Mouse (Mus musculus) CD4-positive naive resting alpha-beta T cell, adult 76 days (primary cell): ENCODE data around the gene Krtap28-10. TPM values are rescaled to one million over a fixed set of nuclear protein-coding genes. Genes with fewer than 3 reads are reported as not detected.

Experiments
- total RNA-seq: library from RNA; stranded (reverse); gene quantifications from one replicate; pipeline ENCODE4 v1.2.4, GENCODE M21; 2023

Krtap28-10 gene
- not detected for total RNA-seq

DNA sequence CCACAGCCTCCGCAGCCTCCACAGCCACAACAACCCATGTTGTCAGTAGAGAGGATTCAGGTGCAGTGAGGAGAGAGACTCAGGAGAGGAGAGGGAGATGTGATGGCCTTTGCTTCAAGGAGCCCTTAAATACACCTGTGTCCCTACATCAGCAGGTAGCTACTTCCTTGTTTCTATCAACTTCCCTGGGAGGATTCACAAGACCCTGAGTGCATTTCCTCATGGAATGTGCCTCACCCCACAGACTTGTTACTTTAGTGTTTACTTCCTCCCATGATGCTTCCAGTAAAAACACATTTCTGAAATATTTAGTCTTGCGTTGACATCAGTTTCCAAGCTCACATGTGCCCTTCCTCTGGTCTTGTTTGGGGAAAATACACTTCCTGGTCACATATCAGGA is at the start of gene Krtap28-10:
Krtap28-10 (minus strand) TSS at position 101 of the 400 bp plus-strand sequence.

DNA sequence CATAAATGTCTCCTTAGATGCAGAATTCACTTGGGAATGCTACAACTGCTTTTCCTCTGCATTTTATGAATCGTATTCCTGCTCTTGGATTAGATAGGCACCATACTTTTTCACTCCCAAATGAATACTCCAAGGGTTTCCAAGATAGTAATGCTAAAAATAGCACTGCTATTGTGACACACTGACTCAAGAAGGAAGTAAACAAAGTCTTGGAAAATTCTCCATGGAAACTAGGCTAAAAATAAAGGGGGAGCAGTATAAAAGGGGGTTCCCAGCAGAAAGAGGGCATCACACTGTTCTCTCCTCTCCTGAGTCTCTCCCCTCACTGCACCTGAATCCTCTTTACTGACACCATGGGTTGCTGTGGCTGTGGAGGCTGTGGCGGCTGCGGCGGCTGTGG is 18.4 kb upstream of the Krtap28-10 start, which contains the start of gene Krtap28-13:
Krtap28-13 (plus strand) TSS at position 288 of the 400 bp plus-strand sequence.

DNA sequence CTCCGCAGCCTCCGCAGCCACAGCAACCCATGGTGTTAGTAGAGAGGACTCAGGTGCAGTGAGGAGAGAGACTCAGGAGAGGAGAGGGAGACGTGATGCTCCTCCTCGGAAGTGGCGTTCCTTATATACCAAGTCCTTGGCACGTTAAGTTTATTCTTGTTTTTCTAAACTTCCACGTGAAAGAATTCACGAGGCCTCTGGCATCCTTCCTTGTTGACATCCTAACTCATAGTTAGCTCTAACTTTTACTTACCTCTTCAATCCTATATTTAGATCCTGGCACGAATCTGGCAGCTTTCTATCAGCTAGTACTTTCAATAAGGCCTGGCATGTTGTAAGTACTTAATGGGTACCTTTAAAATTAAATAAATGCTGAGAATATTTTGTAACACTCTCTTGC is 17.0 kb upstream of the Krtap28-10 start, which contains the start of gene A030005K14Rik:
A030005K14Rik (minus strand) TSS at position 101 of the 400 bp plus-strand sequence.

DNA sequence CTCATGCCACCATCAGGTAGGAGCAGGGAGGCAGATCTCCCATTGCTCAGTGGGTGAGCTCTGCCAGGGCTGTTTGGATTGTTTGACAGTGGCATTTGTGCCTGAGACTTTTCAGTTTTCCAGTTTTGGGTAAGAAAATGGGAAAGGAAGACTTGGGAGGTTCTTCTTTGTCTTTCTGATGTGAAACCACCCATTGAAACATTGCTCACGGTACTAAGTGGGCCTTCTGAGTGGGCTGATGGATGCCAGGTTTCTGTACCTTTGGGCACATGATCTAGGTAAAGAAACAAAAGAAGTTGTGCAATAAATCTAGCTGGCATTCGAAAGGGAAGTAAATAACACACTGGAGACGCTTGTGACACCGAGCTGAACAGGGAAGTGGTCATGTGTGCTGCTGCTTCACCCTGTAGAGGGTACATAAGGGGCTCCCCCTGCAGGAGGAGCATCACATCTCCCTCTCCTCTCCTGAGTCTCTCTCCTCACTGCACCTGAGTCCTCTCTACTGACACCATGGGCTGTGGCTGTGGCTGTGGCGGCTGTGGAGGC is 2.7 kb upstream of the Krtap28-10 start, which contains the start of gene Gm47969:
Gm47969 (plus strand) TSS at position 51 of the 546 bp plus-strand sequence.

DNA sequence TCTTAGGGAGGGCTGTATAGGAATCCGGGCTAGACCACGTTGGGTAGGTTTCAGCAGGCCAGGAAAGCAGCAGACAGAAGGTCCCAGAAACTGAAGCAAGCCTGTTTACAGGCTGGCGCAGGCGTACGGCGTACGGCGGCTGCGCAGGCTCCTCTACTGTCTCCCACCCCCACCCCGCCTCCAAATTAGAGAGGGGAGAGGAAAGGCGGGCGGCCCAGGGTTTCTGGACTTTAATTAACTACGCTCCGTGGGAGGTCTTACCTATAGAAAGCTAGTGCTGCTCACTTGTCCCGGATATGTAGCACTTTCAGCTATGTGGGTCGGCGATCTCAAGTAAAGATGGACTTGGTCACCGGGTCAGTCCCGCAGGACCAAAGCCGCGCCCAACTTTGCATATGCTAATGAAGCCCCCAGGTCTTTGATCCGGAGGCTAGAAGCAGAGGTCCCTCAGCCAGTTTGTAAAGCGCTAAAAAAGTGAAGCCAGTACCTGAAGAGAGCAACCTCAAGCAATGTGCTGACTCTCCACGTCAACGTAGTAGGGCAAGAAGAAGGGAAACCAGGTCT is 4.1 kb downstream of the Krtap28-10 start, which contains the start of gene Slc19a3:
Slc19a3 (minus strand) TSS at position 340 of the 564 bp plus-strand sequence.

DNA sequence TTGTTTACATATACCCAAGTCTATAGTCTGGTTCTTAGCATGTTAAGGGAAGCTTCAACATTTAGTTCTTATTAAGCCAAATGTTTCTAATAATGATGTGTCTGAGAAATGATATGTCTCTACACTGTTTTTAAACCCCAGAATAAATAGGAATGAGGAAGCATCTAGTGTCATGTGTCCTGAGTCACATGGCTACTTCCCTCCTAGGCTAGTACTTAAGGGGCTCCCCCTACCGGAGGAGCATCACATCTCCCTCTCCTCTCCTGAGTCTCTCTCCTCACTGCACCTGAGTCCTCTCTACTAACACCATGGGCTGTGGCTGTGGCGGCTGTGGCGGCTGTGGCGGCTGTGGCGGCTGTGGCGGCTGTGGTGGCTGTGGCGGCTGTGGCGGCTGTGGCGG is 42.0 kb downstream of the Krtap28-10 start, which contains the start of gene Gm47959:
Gm47959 (plus strand) TSS at position 243 of the 400 bp plus-strand sequence.

Other genes with a start within 250 kb of the Krtap28-10 start
- gene Agfg1, start 203.0 kb downstream of the Krtap28-10 start, total RNA-seq = 84.8 TPM
- 3.5 TPM for gene A030005L19Rik, start 129.2 kb downstream of the Krtap28-10 start, total RNA-seq
- gene A030014E15Rik, start 117.6 kb downstream of the Krtap28-10 start, total RNA-seq = not detected
- gene Gm6217, start 111.1 kb downstream of the Krtap28-10 start, total RNA-seq = not detected
- gene A030003K21Rik, start 99.1 kb downstream of the Krtap28-10 start, total RNA-seq = not detected
- gene Gm7544, start 86.5 kb downstream of the Krtap28-10 start, total RNA-seq = not detected
- not detected for gene Gm47955, start 82.2 kb downstream of the Krtap28-10 start, total RNA-seq
- gene Gm47959, start 41.9 kb downstream of the Krtap28-10 start, total RNA-seq = not detected
- not detected for gene Slc19a3, start 4.0 kb downstream of the Krtap28-10 start, total RNA-seq
- gene Gm47969, start 2.5 kb upstream of the Krtap28-10 start, total RNA-seq = not detected
- not detected for gene A030005K14Rik, start 16.9 kb upstream of the Krtap28-10 start, total RNA-seq
- gene Krtap28-13, start 18.4 kb upstream of the Krtap28-10 start, total RNA-seq = not detected
- not detected for gene Ccl20, start 74.3 kb upstream of the Krtap28-10 start, total RNA-seq
- gene Daw1, start 117.3 kb upstream of the Krtap28-10 start, total RNA-seq = not detected